Mouse (Mus musculus) heart, adult 2 months (tissue): Measurements from ENCODE around the gene Swsap1.

Experiments used
- CTCF ChIP-seq: fragments of 200-600 bp; IDR thresholded peaks from 2 replicates; pipeline ENCODE4 v1.8.1; 2022; ENCODE audit warnings: antibody characterized with exemption, mild to moderate bottlenecking, moderate library complexity
- EP300 ChIP-seq: fragments of 200-500 bp; IDR thresholded peaks from 2 replicates; pipeline ENCODE4 v1.6.1; 2011; ENCODE audit warnings: low read depth, low read length, control low read depth; ENCODE audit not compliant: insufficient read depth

DNA sequence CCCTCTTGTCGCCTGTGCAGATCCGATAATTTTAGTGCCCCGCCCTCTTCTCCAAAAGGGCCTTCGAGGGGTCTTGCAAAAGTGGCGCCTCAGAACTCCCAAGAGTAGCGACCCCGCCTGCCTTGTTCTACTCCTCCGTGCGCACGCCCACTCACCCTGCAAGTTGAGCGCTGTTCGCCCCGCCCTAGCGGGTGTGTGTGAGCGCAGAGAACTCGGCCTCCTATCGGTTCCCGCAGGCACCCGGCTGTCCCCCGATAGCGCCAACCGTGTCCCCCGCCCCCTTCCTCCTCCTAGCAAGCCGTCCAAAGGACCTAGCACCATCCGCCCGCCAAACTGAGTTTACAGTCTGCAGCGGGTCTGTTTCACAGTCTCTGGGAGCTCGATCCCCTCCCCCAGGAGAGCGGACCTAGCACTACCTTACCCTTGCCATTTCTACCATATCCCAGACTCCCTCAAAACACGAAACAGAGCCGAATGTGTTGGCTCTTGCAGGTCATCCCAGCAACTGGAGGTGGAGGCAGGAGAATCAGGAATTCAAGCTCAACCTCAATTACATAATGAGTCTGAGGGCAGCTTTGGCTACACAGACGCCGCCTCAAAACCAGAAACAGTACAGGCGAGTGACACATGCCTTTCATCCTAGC, 7.0 kb downstream of the Swsap1 start:
- TF ChIP-seq EP300 (no peak), CTCF (peak; percentile 50)
